Mouse (Mus musculus) heart, adult 11 months (tissue): ENCODE measurements at regions not wholly inside any gene's neighbourhood (a gene's known extent, or its start where the extent isn't known, plus 50 kb on each side); places are given as distances from the start of the nearest gene placed in this dataset.

ENCODE experiments used
- DNase-seq: peaks from one replicate; pipeline ENCODE4 v3.0.0; 2022

GRCm38 (mm10) chr9:43387397-43387796, 76.7 kb downstream of the Trim29 start:
- DNase-seq = no peak

- DNase-seq = no peak
These were observed 78.9 kb downstream of the Trim29 start for GRCm38 (mm10) chr9:43389491-43390083.

GRCm38 (mm10) chr9:43392467-43393064, 81.9 kb downstream of the Trim29 start:
- no peak for DNase-seq

GRCm38 (mm10) chr9:43394204-43394603, 83.6 kb downstream of the Trim29 start:
- DNase-seq = no peak

- DNase-seq = no peak
These were observed 84.6 kb downstream of the Trim29 start for GRCm38 (mm10) chr9:43395209-43395608.

DNA sequence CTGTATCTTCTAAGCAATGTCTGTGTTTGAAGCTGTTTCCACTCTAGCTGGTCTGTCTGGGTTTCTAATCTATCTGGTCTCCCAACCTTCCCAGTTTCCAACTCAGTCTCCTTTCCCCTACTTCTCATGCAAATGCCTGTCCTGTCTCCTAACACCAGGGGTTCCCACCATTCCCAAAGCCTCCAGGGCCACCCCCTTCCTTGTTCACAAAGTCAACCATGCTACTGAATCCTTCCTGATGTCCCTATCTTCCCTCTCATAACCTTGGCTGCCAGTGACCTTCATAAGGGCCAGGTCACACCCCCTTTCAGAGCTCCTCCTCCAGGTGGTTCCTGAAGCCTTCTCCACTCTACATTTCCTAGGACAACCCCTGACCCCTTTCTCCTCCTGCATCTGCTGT, 85.9 kb downstream of the Trim29 start:
- no peak for DNase-seq

GRCm38 (mm10) chr9:43408493-43408892, 97.8 kb downstream of the Trim29 start:
- DNase-seq = no peak

DNA sequence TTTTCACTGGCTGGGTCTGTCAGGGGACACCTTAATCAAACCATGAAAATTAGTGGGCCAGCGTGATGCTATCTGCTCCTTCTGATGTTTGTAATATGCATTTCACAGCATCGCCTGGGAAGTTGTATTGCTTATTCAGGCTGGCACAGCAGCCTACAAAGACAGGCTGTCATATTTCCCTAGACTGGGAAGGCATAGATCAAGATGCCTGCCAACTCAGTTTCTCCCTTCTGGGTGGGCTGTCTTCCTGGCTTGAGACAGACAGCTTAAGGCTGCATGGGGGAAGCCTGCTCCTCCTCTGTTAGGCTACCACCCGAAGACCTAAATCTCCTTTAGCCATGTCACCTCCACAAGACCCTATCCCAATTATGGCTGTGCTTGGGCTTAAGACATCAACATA, 101.8 kb downstream of the Trim29 start:
- DNase-seq = no peak

GRCm38 (mm10) chr9:43419993-43420715, 109.5 kb downstream of the Trim29 start:
- no peak for DNase-seq

- no peak for DNase-seq
These were observed 116.4 kb downstream of the Trim29 start for GRCm38 (mm10) chr9:43427007-43427406.

- no peak for DNase-seq
These were observed 123.3 kb downstream of the Trim29 start for GRCm38 (mm10) chr9:43433953-43434352.

DNA sequence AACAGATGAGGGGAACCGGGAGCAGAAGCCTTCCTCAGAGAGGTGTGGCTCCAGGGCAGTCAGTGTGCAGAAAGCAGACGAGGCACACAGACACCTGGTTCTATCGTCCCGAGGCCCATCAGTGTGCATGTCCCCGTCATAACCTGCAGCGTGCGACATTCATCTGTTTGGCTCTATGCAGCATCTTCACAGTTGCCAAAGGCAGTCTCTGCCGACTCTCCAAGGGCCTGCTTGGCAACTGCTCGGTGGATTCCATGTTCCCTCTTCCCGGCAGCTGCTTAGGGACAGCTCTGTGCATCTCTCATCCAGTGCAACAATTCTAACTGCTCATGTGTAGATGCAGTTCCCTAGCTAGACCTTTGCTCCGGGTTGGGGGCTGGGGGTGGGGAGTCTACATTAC, 127.8 kb downstream of the Trim29 start:
- no peak for DNase-seq

GRCm38 (mm10) chr9:43440959-43441510, 130.4 kb downstream of the Trim29 start:
- no peak for DNase-seq

DNA sequence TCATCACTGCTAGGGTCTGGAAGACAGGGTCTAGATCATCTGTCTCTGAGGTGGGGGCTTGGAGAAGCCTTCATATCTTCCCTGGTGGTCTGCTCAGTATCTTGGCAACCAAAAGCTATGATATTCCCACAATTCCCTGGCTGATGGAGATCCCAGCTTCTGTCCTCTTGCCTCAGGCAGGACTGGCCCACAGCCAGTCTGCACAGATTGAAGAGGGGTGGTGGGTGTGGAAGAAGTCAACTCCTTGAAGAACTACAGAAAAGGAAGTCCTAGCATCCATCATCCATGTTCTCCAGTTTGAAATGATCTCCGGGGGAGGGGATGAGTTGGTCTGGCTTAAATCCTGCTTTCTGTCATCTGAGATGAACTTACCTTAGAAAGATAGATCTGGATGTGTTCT, 134.8 kb downstream of the Trim29 start:
- DNase-seq = no peak

GRCm38 (mm10) chr9:43447372-43447771, 136.7 kb downstream of the Trim29 start:
- no peak for DNase-seq

- no peak for DNase-seq
These were observed 138.3 kb downstream of the Trim29 start for GRCm38 (mm10) chr9:43448981-43449380.

GRCm38 (mm10) chr9:43453953-43454582, 143.4 kb downstream of the Trim29 start:
- DNase-seq = no peak

DNA sequence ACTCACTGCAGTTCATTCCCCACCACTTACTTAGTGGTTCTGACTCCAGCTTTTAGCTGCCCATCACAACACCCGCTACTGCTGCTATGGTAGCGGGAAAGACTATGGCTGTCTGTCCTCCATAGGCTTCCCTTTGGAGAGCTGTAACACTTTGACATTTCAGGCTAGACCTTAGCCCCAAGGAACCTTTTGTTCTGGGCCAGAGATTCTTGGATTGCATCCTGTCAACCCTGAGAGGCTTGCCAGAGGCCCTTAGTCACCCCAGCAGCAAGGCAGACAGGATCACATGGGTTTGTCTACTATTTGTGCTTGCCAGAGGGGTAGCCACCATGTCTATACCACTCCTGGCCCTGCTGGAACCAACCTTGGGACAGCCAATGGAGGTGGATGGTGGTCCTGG, 147.1 kb downstream of the Trim29 start:
- peak; percentile 95 for DNase-seq

- DNase-seq = no peak
These were observed 150.5 kb downstream of the Trim29 start for GRCm38 (mm10) chr9:43461131-43461530.

DNA sequence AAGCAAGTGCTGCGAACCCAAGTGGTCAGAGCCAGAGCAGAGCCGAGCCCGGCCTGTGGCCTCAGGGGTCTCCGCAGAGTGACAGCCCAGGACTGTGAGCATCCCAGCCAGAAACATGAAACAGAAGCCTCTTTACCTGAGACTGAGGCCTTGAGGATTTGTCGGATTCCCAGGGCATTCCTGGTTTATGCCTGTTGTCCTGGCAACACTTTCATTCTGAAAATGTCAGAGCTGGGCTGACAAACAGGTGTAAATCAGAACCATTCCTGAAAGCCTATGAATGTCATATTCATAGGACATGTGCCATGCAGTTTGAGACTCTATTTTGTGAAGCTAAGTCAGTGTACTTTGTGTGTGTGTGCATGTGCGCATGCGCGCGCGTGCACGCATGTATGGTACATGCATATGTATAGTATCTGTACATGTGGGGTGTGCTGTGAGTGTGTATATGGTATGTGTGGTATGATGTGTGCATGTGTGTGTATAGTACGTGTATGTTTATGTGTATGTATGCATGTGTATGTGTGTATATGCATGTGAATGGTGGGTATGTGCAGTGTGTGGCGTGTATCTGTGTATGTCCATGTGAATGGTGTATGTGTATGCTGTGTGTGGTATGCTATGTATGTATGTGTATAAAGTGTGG, 152.9 kb downstream of the Trim29 start:
- no peak for DNase-seq

- no peak for DNase-seq
These were observed 154.5 kb downstream of the Trim29 start for GRCm38 (mm10) chr9:43465129-43465528.

- DNase-seq = peak; percentile 95
These were observed 155.2 kb downstream of the Trim29 start for GRCm38 (mm10) chr9:43465731-43466330.

DNA sequence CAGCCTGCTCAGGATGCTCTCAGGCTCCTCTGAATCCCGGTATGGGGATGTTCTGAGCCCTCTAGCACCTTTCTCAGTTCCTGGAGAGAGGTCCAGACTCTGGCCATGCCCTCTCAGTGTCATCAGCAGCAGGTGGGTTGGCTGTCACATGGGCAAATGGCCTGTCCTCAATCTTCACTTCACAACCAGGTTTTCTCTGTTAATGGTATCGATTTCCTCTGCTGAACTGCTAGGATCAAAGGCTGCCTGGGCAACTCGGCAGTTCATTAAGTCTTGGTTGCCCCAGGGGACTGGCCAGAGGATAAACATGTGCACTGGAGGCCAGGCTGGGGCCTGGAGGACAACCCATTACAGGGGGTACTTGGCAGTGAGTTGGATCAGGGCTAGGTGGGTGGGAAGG, 156.2 kb downstream of the Trim29 start:
- no peak for DNase-seq
